Mouse (Mus musculus) thymus, adult 2 months (tissue): ENCODE measurements at regions not wholly inside any gene's neighbourhood (a gene's known extent, or its start where the extent isn't known, plus 50 kb on each side); places are given as distances from the start of the nearest gene placed in this dataset.

Source experiments
- CTCF ChIP-seq: fragments of 200-500 bp; IDR thresholded peaks from 2 replicates; pipeline ENCODE4 v1.5.1; 2012; ENCODE audit warnings: mild to moderate bottlenecking, control low read depth, low read length, moderate library complexity, borderline replicate concordance; ENCODE audit not compliant: control insufficient read depth, poor library complexity, insufficient read depth; ENCODE audit errors: extremely low read depth
- POLR2A ChIP-seq: fragments of 200-500 bp; IDR thresholded peaks from 2 replicates; pipeline ENCODE4 v1.6.1; 2012; ENCODE audit warnings: mild to moderate bottlenecking, low read length, control low read depth, moderate library complexity; ENCODE audit not compliant: control insufficient read depth, poor library complexity, insufficient read depth; ENCODE audit errors: extremely low read depth

GRCm38 (mm10) chr10:39216142-39216904 is 52.7 kb upstream of the Ccn6 start:
- TF ChIP-seq POLR2A = no peak
- TF ChIP-seq CTCF = no peak
